Mouse (Mus musculus): Measurements from ENCODE around the gene Slc16a12. TPM values are rescaled to one million over a fixed set of nuclear protein-coding genes. Genes with fewer than 3 reads are reported as not detected.
A peak's percentile ranks its signal among the peaks of the same experiment; 100 is the strongest.

Gene Slc16a12
- polyA plus RNA-seq, 1 experiment from 2014 or later = 13.4 TPM

DNA sequence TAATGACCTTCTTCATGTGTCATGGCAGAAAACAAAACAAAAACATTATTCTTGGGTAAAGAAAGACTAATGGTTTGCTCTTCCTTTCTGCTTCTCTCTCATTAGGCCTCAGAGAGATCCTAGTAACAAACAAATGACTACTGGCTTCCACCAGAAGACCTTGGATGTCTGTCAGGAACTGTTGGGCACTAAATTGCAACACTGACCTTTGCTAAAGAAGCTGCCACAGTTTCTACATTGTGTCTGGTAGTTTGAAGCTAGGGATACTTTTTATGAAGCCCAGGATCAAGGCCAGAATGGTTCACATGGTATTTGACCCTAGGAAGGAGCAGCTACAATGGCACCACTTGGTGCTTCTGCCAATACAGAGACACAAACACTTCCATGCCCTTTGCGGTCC lies 41.9 kb downstream of the Slc16a12 start:
- H3K27me3 ChIP-seq (ENCODE audit: insufficient read depth, low read length) = no peaks in the 10 kb centered on the region
- ATAC-seq (ENCODE audit: insufficient read depth) = no peak
- no peak overlapping the region for H3K4me2 ChIP-seq
- H3K27ac ChIP-seq (ENCODE audit: low read depth) = peak overlapping the region; percentile 68; the same call in 1 of the 2 replicates
- TF ChIP-seq CTCF (IDR thresholded peaks at IDR 0.05; ENCODE audit: low read depth) = no peak
- 0 out of 2 replicates have a peak, but pooled peaks cover 8% of the 10 kb centered on the region for H3K4me1 ChIP-seq (ENCODE audit: insufficient read depth)
- no peak for DNase-seq
- no peaks in the 10 kb centered on the region for H3K36me3 ChIP-seq (ENCODE audit: insufficient read depth)
- no peak overlapping the region for H3K4me3 ChIP-seq (ENCODE audit: low read depth, low read length)
- H3K9ac ChIP-seq = no peak overlapping the region
- 94% methylated on average over 1 of the region's 1 CpGs for WGBS
- no peaks in the 10 kb centered on the region for H3K9me3 ChIP-seq (ENCODE audit: low read depth, low read length)

DNA sequence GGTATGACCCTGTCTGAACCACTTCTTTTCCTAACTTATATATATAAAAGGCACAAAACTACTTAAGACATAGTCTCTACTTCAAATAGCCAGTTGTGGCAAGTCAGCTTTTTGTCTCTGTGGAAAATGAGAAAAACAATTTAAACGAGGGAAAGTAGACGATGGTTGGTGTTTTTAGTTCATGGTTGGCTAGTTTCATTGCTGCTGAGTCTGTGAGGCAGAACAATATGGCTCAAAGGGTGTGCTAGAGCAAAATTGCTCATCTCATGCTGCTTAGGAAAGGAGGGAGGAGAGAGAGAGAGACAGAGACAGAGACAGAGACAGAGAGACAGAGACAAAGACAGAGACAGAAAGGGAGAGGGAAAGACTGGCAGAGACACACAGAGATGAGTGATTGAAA lies 47.8 kb downstream of the Slc16a12 start:
- Histone ChIP-seq H3K4me1 (ENCODE audit: insufficient read depth) (no peaks in the 10 kb centered on the region), H3K27me3 (ENCODE audit: insufficient read depth, low read length) (no peaks in the 10 kb centered on the region), H3K4me2 (no peak overlapping the region), H3K27ac (ENCODE audit: low read depth) (no peak overlapping the region), H3K9me3 (ENCODE audit: low read depth, low read length) (no peaks in the 10 kb centered on the region), H3K4me3 (ENCODE audit: low read depth, low read length) (no peak overlapping the region), H3K36me3 (ENCODE audit: insufficient read depth) (no peaks in the 10 kb centered on the region), H3K9ac (no peak overlapping the region)
- 86% methylated on average over 2 of the region's 2 CpGs for WGBS
- DNase-seq = no peak
- ATAC-seq (ENCODE audit: insufficient read depth) = no peak
- TF ChIP-seq CTCF (IDR thresholded peaks at IDR 0.05; ENCODE audit: low read depth) = no peak

DNA sequence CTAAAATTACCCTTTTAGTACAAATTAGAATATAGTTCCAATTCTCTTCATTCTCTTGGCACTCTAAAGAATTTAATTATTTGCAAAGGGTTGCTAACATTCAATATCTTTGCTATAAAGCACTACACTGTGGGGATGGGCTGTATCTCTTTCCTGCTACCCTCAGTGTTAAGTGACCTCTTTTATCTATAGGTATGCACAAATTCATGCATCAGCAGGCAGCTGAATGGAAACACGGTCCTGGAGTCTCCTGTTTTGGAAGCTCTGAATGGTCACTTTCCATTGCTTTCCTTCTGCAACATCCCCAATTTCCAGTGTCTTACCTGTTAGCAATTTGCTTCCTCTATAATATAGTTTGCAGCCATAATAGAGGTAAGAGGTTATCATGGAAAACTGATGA lies 48.2 kb downstream of the Slc16a12 start:
- no peak overlapping the region for H3K27ac ChIP-seq (ENCODE audit: low read depth)
- no peak overlapping the region for H3K9ac ChIP-seq
- H3K4me2 ChIP-seq = no peak overlapping the region
- no peak overlapping the region for H3K4me3 ChIP-seq (ENCODE audit: low read depth, low read length)
- ATAC-seq (ENCODE audit: insufficient read depth) (no peak), DNase-seq (no peak)
- WGBS = 58% methylated on average over 1 of the region's 1 CpGs
- no peaks in the 10 kb centered on the region for H3K36me3 ChIP-seq (ENCODE audit: insufficient read depth)
- TF ChIP-seq CTCF (IDR thresholded peaks at IDR 0.05; ENCODE audit: low read depth) = no peak
- H3K27me3 ChIP-seq (ENCODE audit: insufficient read depth, low read length) = no peaks in the 10 kb centered on the region
- no peaks in the 10 kb centered on the region for H3K4me1 ChIP-seq (ENCODE audit: insufficient read depth)
- no peaks in the 10 kb centered on the region for H3K9me3 ChIP-seq (ENCODE audit: low read depth, low read length)

DNA sequence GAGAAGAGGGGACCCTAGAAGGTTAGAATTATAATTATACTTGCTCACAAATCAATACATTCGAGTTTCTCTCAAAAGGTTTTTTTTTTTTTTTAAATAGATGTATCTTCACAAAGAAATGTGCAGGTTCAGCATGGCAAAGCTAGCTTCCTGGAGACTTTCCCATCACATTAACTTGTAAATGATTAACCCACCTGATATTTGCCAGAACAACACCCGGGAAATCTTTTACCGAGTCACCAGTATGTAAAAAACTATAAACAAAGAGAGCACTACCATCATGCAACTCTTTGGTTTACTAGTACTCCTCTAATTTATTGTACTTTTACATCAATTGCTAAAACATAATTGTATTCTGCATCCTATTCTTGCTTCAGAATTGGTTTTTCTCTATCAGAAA lies 48.7 kb downstream of the Slc16a12 start:
- no peaks in the 10 kb centered on the region for H3K27me3 ChIP-seq (ENCODE audit: insufficient read depth, low read length)
- H3K4me2 ChIP-seq = no peak overlapping the region
- no peak overlapping the region for H3K4me3 ChIP-seq (ENCODE audit: low read depth, low read length)
- DNase-seq (no peak), ATAC-seq (ENCODE audit: insufficient read depth) (no peak)
- WGBS = 64% methylated on average over 3 of the region's 3 CpGs
- no peak overlapping the region for H3K27ac ChIP-seq (ENCODE audit: low read depth)
- no peak overlapping the region for H3K9ac ChIP-seq
- H3K36me3 ChIP-seq (ENCODE audit: insufficient read depth) = no peaks in the 10 kb centered on the region
- no peaks in the 10 kb centered on the region for H3K9me3 ChIP-seq (ENCODE audit: low read depth, low read length)
- H3K4me1 ChIP-seq (ENCODE audit: insufficient read depth) = no peaks in the 10 kb centered on the region
- TF ChIP-seq CTCF (IDR thresholded peaks at IDR 0.05; ENCODE audit: low read depth) = no peak

DNA sequence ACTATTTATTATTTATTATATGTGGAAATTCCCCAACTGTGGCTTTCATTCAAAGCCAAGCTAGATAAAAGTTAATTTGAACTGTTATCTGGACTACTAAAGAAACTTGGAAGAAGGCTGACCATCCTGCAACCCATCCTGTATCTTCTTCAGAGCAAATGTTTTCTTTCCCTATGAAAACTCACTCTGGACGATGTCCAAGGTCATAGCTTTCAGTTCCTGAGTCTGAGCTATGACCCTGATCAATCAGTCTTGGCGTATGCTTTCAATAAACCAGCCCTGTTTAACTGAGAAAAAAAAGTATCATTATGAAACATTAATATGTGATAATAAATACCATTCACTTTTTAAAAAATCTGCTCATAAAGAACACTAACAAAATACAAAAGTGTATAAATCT lies 49.6 kb downstream of the Slc16a12 start:
- Histone ChIP-seq H3K36me3 (ENCODE audit: insufficient read depth) (no peaks in the 10 kb centered on the region), H3K4me3 (ENCODE audit: low read depth, low read length) (no peak overlapping the region), H3K9me3 (ENCODE audit: low read depth, low read length) (no peaks in the 10 kb centered on the region), H3K27ac (ENCODE audit: low read depth) (no peak overlapping the region), H3K9ac (no peak overlapping the region), H3K4me1 (ENCODE audit: insufficient read depth) (no peaks in the 10 kb centered on the region), H3K4me2 (no peak overlapping the region), H3K27me3 (ENCODE audit: insufficient read depth, low read length) (no peaks in the 10 kb centered on the region)
- ATAC-seq (ENCODE audit: insufficient read depth) (no peak), DNase-seq (no peak)
- TF ChIP-seq CTCF (IDR thresholded peaks at IDR 0.05; ENCODE audit: low read depth) = no peak
- WGBS = 41% methylated on average over 2 of the region's 2 CpGs

DNA sequence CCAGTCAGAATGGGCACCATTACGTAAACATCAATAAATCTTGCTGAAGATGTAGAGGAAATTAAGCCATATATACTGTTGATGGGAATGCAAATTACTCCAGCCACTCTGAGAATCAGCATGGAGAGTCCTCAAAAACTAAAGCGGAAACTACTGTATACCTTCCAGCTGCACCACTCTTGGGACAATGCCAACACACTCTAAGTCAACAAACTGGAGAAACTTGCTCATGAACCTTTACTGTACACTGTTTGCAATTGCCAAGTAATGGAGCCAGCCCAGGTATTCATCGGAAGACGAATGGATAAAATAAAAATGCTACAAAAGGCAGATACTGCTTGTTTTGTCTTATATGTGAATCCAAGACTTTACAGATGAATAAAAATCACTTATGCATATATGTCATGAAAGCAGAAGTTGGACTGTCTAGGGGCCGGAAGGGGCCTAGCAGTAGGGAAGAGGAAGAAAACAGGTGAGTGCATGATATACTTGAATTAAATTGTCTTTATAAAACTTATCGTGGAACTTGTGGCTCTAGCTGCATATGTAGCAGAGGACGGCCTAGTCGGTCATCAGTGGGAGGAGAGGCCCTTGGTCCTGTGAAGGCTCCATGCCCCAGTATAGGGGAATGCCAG lies 50.6 kb downstream of the Slc16a12 start:
- Histone ChIP-seq H3K27me3 (ENCODE audit: insufficient read depth, low read length) (no peaks in the 10 kb centered on the region), H3K4me3 (ENCODE audit: low read depth, low read length) (no peak overlapping the region), H3K9me3 (ENCODE audit: low read depth, low read length) (no peaks in the 10 kb centered on the region), H3K9ac (no peak overlapping the region), H3K4me2 (no peak overlapping the region), H3K27ac (ENCODE audit: low read depth) (no peak overlapping the region), H3K4me1 (ENCODE audit: insufficient read depth) (no peaks in the 10 kb centered on the region), H3K36me3 (ENCODE audit: insufficient read depth) (no peaks in the 10 kb centered on the region)
- DNase-seq = peak; percentile 76
- ATAC-seq (ENCODE audit: insufficient read depth) = no peak
- TF ChIP-seq CTCF (IDR thresholded peaks at IDR 0.05; ENCODE audit: low read depth) = no peak
- 75% methylated on average over 8 of the region's 8 CpGs for WGBS

DNA sequence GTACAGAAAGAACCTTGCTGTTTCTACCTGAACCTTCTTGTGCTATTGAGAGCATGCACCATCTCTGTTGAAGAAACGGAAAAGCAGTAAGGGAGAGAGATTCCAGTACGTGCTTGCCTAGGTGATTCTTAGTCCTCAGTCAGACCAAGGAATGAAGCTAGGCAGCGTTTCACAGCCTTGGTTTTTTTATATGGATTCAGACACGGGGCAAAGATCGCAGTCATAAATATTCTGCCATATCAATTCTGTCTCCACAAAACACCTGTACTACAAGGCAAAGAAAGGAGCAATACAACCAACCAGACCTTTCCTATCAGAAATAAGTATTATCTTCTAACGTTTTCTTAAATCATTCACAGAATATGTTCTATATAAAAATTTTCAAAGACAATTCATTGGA lies 55.7 kb downstream of the Slc16a12 start:
- Histone ChIP-seq H3K36me3 (ENCODE audit: insufficient read depth) (no peaks in the 10 kb centered on the region), H3K27me3 (ENCODE audit: insufficient read depth, low read length) (no peaks in the 10 kb centered on the region), H3K27ac (ENCODE audit: low read depth) (no peak overlapping the region), H3K4me2 (no peak overlapping the region), H3K4me1 (ENCODE audit: insufficient read depth) (no peaks in the 10 kb centered on the region), H3K4me3 (ENCODE audit: low read depth, low read length) (no peak overlapping the region), H3K9me3 (ENCODE audit: low read depth, low read length) (no peaks in the 10 kb centered on the region), H3K9ac (no peak overlapping the region)
- ATAC-seq (ENCODE audit: insufficient read depth) (no peak), DNase-seq (no peak)
- TF ChIP-seq CTCF (IDR thresholded peaks at IDR 0.05; ENCODE audit: low read depth) = no peak
- 76% methylated on average over 6 of the region's 6 CpGs for WGBS

DNA sequence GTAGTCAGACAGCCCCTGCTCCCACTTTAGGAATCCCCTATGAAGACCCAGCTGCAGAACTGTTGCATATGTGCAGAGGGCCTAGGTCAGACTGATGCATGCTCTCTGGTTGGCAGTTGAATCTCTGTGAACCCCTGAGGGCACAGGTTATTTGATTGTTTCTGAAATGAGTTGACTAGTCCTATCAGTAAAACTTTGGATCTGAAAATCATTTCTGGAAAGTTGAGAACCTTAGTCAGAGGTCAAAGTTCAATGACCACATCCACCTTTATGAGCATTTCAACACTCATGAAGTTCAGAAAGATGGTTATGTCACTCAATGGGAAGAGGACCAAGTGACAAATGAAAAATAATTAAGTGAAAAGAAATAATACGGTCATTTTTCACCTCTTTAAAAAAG lies 61.6 kb downstream of the Slc16a12 start:
- DNase-seq = no peak
- H3K9me3 ChIP-seq (ENCODE audit: low read depth, low read length) = no peaks in the 10 kb centered on the region
- no peak for ATAC-seq (ENCODE audit: insufficient read depth)
- WGBS = 93% methylated on average over 1 of the region's 1 CpGs
- H3K9ac ChIP-seq = no peak overlapping the region
- H3K36me3 ChIP-seq (ENCODE audit: insufficient read depth) = no peaks in the 10 kb centered on the region
- H3K27ac ChIP-seq (ENCODE audit: low read depth) = no peak overlapping the region
- H3K4me1 ChIP-seq (ENCODE audit: insufficient read depth) = no peaks in the 10 kb centered on the region
- H3K4me3 ChIP-seq (ENCODE audit: low read depth, low read length) = no peak overlapping the region
- no peaks in the 10 kb centered on the region for H3K27me3 ChIP-seq (ENCODE audit: insufficient read depth, low read length)
- TF ChIP-seq CTCF (IDR thresholded peaks at IDR 0.05; ENCODE audit: low read depth) = no peak
- H3K4me2 ChIP-seq = no peak overlapping the region
